In genomic region chrX:8206015-8206693, GRCm38 (mm10) we compare ENCODE assay signal across 8 mouse cellular contexts. TPM values are rescaled to one million over a fixed set of nuclear protein-coding genes. Genes with fewer than 3 reads are reported as not detected.
DNase-seq lines count a peak whose midpoint lies in the region; ATAC-seq lines count a peak whose summit lies in the region.

TSS of gene Porcn (minus strand) at chrX:8206525.

- H3K36me3 ChIP-seq in lung, embryonic 15.5 days = no peaks in the 10 kb centered on the region

- H3K9ac ChIP-seq in lung, embryonic 15.5 days = peak within 1 kb of the TSS; percentile 49

- ATAC-seq in lung, embryonic 15.5 days (ENCODE audit: borderline replicate concordance, extremely low read depth, low FRiP score, low TSS enrichment) = peak; percentile 93

- peak within 1 kb of the TSS; percentile 53 for H3K4me3 ChIP-seq in lung, embryonic 15.5 days

- H3K9me3 ChIP-seq in lung, embryonic 15.5 days = no peaks in the 10 kb centered on the region

- WGBS in lung, embryonic 15.5 days = 12% methylated on average over 42 of the region's 46 CpGs

- peak; percentile 92 for DNase-seq in Muller cell, postnatal 12 days (ENCODE audit: inconsistent ontology term)
- DNase-seq in cerebellum, adult 9-10 months = peak; percentile 91
- DNase-seq in forelimb bud, embryonic 11.5 days (ENCODE audit: low read depth, low spot score) = peak; percentile 64
- DNase-seq in heart, postnatal 36 days = peak; percentile 74 to 79
- DNase-seq in layer of hippocampus, adult 8-10 months (ENCODE audit: low spot score in 2 of 2) = peak; percentile 69 to 78
- peak; percentile 55 for DNase-seq in ovary, postnatal 14 days (ENCODE audit: low spot score)
- peak; percentile 20 to 28 for DNase-seq in thymus, postnatal 10 days (ENCODE audit: low spot score in 2 of 2)

- H3K27me3 ChIP-seq in lung, embryonic 15.5 days = no peaks in the 10 kb centered on the region

- intact Hi-C loops in heart, postnatal 36 days (cut with DNase I) = loop anchor here (1.0 kb wide), 1 partner anchor 13 kb away; the partner anchor contains the start of gene Ebp

- H3K4me2 ChIP-seq in lung, embryonic 15.5 days = peak within 1 kb of the TSS; percentile 68

- H3K27ac ChIP-seq in lung, embryonic 15.5 days = no peak within 1 kb of the TSS

- H3K4me1 ChIP-seq in lung, embryonic 15.5 days = peaks cover 4% of the 10 kb centered on the region; the same call in 1 of the 2 replicates

RNA-seq across cellular contexts. Expression of gene Porcn, which starts in this region (rescaled TPM):
- 1 to 10 TPM; 3.0 to 3.4 TPM for total RNA-seq in heart, postnatal 36 days (2021)
- total RNA-seq in layer of hippocampus, adult 8-10 months (2022) = 100 to 1,000 TPM in 1 of 4 experiments, 10 to 100 TPM in 3; 89.7 to 110 (median 95.1) TPM
- polyA plus RNA-seq in lung, embryonic 15.5 days (2015; fragmentation: Nextera tagmentation; extraction: Ambion mirVana) = 10.2 and 11.6 TPM in 2 replicates

Comparison
In these comparisons a context has a peak if more than half of its experiments do, and no peak if none do; other contexts are left out.
1. RNA of gene Porcn (total RNA-seq): 89.7 to 110 TPM in layer of hippocampus, adult 8-10 months; 3.0 to 3.4 TPM in heart, postnatal 36 days; every median in the first group is over 10 times any median in the second.
2. DNase-seq: peak in every context shown above with its lines; median percentile 92 in Muller cell, postnatal 12 days; 91 in cerebellum, adult 9-10 months; 76 in heart, postnatal 36 days; 74 in layer of hippocampus, adult 8-10 months; 64 in forelimb bud, embryonic 11.5 days; 55 in ovary, postnatal 14 days; 24 in thymus, postnatal 10 days.